Mouse (Mus musculus) monocyte, adult 5-6 weeks (primary cell): Measurements from ENCODE around the gene As3mt. TPM values are rescaled to one million over a fixed set of nuclear protein-coding genes. Genes with fewer than 3 reads are reported as not detected.
"Not testable (repeated sequence)": the region's sequence is repeated elsewhere in the genome, so short reads cannot be mapped to it uniquely, and the experiment has no call there.

Experiments
- ATAC-seq: fragments of 153-309, 156-312 bp; replicated peaks from 2 replicates; pipeline ENCODE4 v1.8.0; 2017; ENCODE audit warnings: mild to moderate bottlenecking; ENCODE audit not compliant: low TSS enrichment, insufficient number of reproducible peaks, severe bottlenecking, poor library complexity, low FRiP score
- total RNA-seq: library from RNA; stranded (forward); fragments of 200-1000, 200-491, 200-594 nt; gene quantifications from 3 replicates; pipeline ENCODE4 v1.2.3, GENCODE M21; 2017

Gene As3mt
- total RNA-seq, 1 experiment from 2014 or later: 43.3 TPM

- ATAC-seq: no peak
Measured at GRCm38 (mm10) chr19:46737106-46737505, 29.8 kb downstream of the As3mt start.

- ATAC-seq: peak; percentile 72
Measured at GRCm38 (mm10) chr19:46740341-46741008, 33.2 kb downstream of the As3mt start.

GRCm38 (mm10) chr19:46741574-46741973 lies 34.3 kb downstream of the As3mt start:
- no peak for ATAC-seq

- no peak for ATAC-seq
Measured at GRCm38 (mm10) chr19:46744681-46745080, 37.4 kb downstream of the As3mt start.

GRCm38 (mm10) chr19:46747799-46748198 lies 40.5 kb downstream of the As3mt start:
- no peak for ATAC-seq

- no peak for ATAC-seq
Measured at GRCm38 (mm10) chr19:46752235-46752634, 45.0 kb downstream of the As3mt start.

GRCm38 (mm10) chr19:46755066-46755465 lies 47.8 kb downstream of the As3mt start:
- 0 out of 2 replicates have a peak, but pooled peaks have one; percentile 31 for ATAC-seq

- no peak for ATAC-seq
Measured at GRCm38 (mm10) chr19:46756221-46756620, 49.0 kb downstream of the As3mt start.

- ATAC-seq: no peak
Measured at GRCm38 (mm10) chr19:46759096-46759495, 51.8 kb downstream of the As3mt start.

- ATAC-seq: not testable (repeated sequence)
Measured at GRCm38 (mm10) chr19:46759909-46760308, 52.7 kb downstream of the As3mt start.

- peak; percentile 56 for ATAC-seq
Measured at GRCm38 (mm10) chr19:46760375-46761160, 53.3 kb downstream of the As3mt start.

GRCm38 (mm10) chr19:46761247-46761946 lies 54.1 kb downstream of the As3mt start, which contains the start of gene Cnnm2:
Gene Cnnm2 (plus strand): TSS chr19:46761596.
- peak; percentile 96 for ATAC-seq

GRCm38 (mm10) chr19:46761971-46762290 lies 54.7 kb downstream of the As3mt start:
- no peak for ATAC-seq

GRCm38 (mm10) chr19:46762291-46762991 lies 55.2 kb downstream of the As3mt start:
- no peak for ATAC-seq

- no peak for ATAC-seq
Measured at GRCm38 (mm10) chr19:46762992-46763342, 55.7 kb downstream of the As3mt start.

GRCm38 (mm10) chr19:46763356-46763755 lies 56.1 kb downstream of the As3mt start:
- no peak for ATAC-seq

- no peak for ATAC-seq
Measured at GRCm38 (mm10) chr19:46763932-46764762, 56.9 kb downstream of the As3mt start.

GRCm38 (mm10) chr19:46764763-46765117 lies 57.5 kb downstream of the As3mt start:
- no peak for ATAC-seq
